8 mouse cellular contexts compared by ENCODE assay signal in the genomic region with DNA sequence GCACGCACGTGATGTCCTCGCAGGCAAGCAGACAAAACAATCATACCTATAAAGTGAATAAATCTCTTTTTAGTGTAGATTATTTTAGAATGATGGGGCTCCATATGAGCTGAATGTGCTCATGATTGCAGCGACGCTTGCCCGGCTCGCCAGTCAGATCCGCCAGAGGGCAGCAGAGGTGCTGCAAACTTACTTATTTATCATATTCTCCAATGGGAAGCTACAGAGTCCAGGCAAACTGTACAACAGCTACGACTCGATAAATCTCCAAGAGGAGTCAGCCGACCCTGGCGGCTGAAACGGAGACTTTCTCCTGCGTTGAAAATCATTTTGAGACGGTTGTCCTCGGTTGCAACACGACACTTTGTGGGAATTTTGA. TPM values are rescaled to one million over a fixed set of nuclear protein-coding genes. Genes with fewer than 3 reads are reported as not detected.
DNase-seq lines count a peak whose midpoint lies in the region; ATAC-seq and TF ChIP-seq lines count a peak whose summit lies in the region.

No protein-coding gene starts in this region.

- ATAC-seq in CD4-positive, CD25-positive, alpha-beta regulatory T cell, adult 4 months: peak; percentile 50
- ATAC-seq in heart, embryonic 15.5 days (replicated peaks; ENCODE audit: insufficient number of reproducible peaks, insufficient read depth, low FRiP score, low read depth): 0 out of 2 replicates have a peak, but pooled peaks have one; percentile 7
- peak; percentile 17 for ATAC-seq in liver, embryonic 14.5 days (ENCODE audit: insufficient read depth)
- ATAC-seq in neural tube, embryonic 11.5 days (ENCODE audit: insufficient read depth, low FRiP score, low TSS enrichment): peak; percentile 28; the same call in 1 of the 2 replicates
- ATAC-seq in stomach, postnatal 0 days (ENCODE audit: low FRiP score, low TSS enrichment): peak; percentile 33

- H3K36me3 ChIP-seq in forebrain, embryonic 10.5 days (replicated peaks): no peaks in the 10 kb centered on the region
- H3K36me3 ChIP-seq in heart, embryonic 15.5 days: no peaks in the 10 kb centered on the region
- H3K36me3 ChIP-seq in liver, embryonic 14.5 days (replicated peaks; ENCODE audit: control insufficient read depth, insufficient read depth, low read depth): no peaks in the 10 kb centered on the region
- no peaks in the 10 kb centered on the region for H3K36me3 ChIP-seq in neural tube, embryonic 11.5 days (ENCODE audit: control insufficient read depth, insufficient read depth, low read length)
- H3K36me3 ChIP-seq in stomach, postnatal 0 days (ENCODE audit: control insufficient read depth, insufficient read depth, low read length): no peaks in the 10 kb centered on the region

- H3K27me3 ChIP-seq in forebrain, embryonic 10.5 days (ENCODE audit: poor library complexity, severe bottlenecking): no peaks in the 10 kb centered on the region
- no peaks in the 10 kb centered on the region for H3K27me3 ChIP-seq in heart, embryonic 15.5 days
- H3K27me3 ChIP-seq in liver, embryonic 14.5 days (ENCODE audit: control insufficient read depth, insufficient read depth, low read length): no peaks in the 10 kb centered on the region
- no peaks in the 10 kb centered on the region for H3K27me3 ChIP-seq in neural tube, embryonic 11.5 days (ENCODE audit: control insufficient read depth, insufficient read depth, low read length)
- no peaks in the 10 kb centered on the region for H3K27me3 ChIP-seq in stomach, postnatal 0 days (ENCODE audit: control insufficient read depth, insufficient read depth, low read length)

- 2% methylated on average over 17 of the region's 17 CpGs for WGBS in forebrain, embryonic 10.5 days
- WGBS in heart, embryonic 15.5 days: under 1% methylated on average over 17 of the region's 17 CpGs
- 1% methylated on average over 17 of the region's 17 CpGs for WGBS in liver, embryonic 14.5 days (ENCODE audit: insufficient replicate concordance)
- WGBS in neural tube, embryonic 11.5 days: under 1% methylated on average over 17 of the region's 17 CpGs
- under 1% methylated on average over 17 of the region's 17 CpGs for WGBS in stomach, postnatal 0 days

- no peaks in the 10 kb centered on the region for H3K9me3 ChIP-seq in forebrain, embryonic 10.5 days
- no peaks in the 10 kb centered on the region for H3K9me3 ChIP-seq in heart, embryonic 15.5 days (replicated peaks)
- H3K9me3 ChIP-seq in liver, embryonic 14.5 days (ENCODE audit: control insufficient read depth, low read length): no peaks in the 10 kb centered on the region
- H3K9me3 ChIP-seq in neural tube, embryonic 11.5 days (ENCODE audit: control insufficient read depth, low read length): no peaks in the 10 kb centered on the region
- no peaks in the 10 kb centered on the region for H3K9me3 ChIP-seq in stomach, postnatal 0 days (ENCODE audit: control insufficient read depth, low read length)

- H3K27ac ChIP-seq in forebrain, embryonic 10.5 days: peak overlapping the region; percentile 94
- H3K27ac ChIP-seq in heart, embryonic 15.5 days: peak overlapping the region; percentile 83
- H3K27ac ChIP-seq in liver, embryonic 14.5 days: peak overlapping the region; percentile 65
- no peak overlapping the region for H3K27ac ChIP-seq in neural tube, embryonic 11.5 days (ENCODE audit: low read depth, low read length)
- H3K27ac ChIP-seq in stomach, postnatal 0 days (replicated peaks): no peak overlapping the region; the same call in none of the 2 replicates

- TF ChIP-seq CTCF in liver, embryonic 14.5 days (IDR thresholded peaks at IDR 0.05; ENCODE audit: low read depth): peak; percentile 96
- peak; percentile 91 for TF ChIP-seq CTCF in stomach, postnatal 0 days (IDR thresholded peaks at IDR 0.05; ENCODE audit: low read depth)

- H3K9ac ChIP-seq in heart, embryonic 15.5 days: peak overlapping the region; percentile 44
- H3K9ac ChIP-seq in liver, embryonic 14.5 days (replicated peaks): peak overlapping the region; percentile 56
- H3K9ac ChIP-seq in neural tube, embryonic 11.5 days (ENCODE audit: low read length): 0 out of 2 replicates have a peak overlapping the region, but pooled peaks have one; percentile 32
- peak overlapping the region; percentile 32; the same call in 1 of the 2 replicates for H3K9ac ChIP-seq in stomach, postnatal 0 days (ENCODE audit: low read length)

- H3K4me2 ChIP-seq in heart, embryonic 15.5 days: peak overlapping the region; percentile 81
- peak overlapping the region; percentile 74 for H3K4me2 ChIP-seq in liver, embryonic 14.5 days (ENCODE audit: low read depth)
- H3K4me2 ChIP-seq in neural tube, embryonic 11.5 days (ENCODE audit: low read depth): peak overlapping the region; percentile 51
- H3K4me2 ChIP-seq in stomach, postnatal 0 days (replicated peaks; ENCODE audit: low read depth): peak overlapping the region; percentile 61

- peak overlapping the region; percentile 85 for H3K4me3 ChIP-seq in forebrain, embryonic 10.5 days
- H3K4me3 ChIP-seq in heart, embryonic 15.5 days: peak overlapping the region; percentile 93
- peak overlapping the region; percentile 55 to 70 for H3K4me3 ChIP-seq in liver, embryonic 14.5 days (ENCODE audit: insufficient read depth in 1 of 2, low read depth in 2 of 2, low read length in 2 of 2)
- H3K4me3 ChIP-seq in neural tube, embryonic 11.5 days (ENCODE audit: low read depth, low read length): peak overlapping the region; percentile 76
- peak overlapping the region; percentile 78 for H3K4me3 ChIP-seq in stomach, postnatal 0 days (ENCODE audit: low read depth, low read length)

- TF ChIP-seq EP300 in liver, embryonic 14.5 days (IDR thresholded peaks at IDR 0.05; ENCODE audit: low read depth): no peak
- TF ChIP-seq EP300 in stomach, postnatal 0 days (optimal IDR thresholded peaks at IDR 0.05): no peak

- DNase-seq in c-Kit-negative CD71-positive TER-119-positive erythroid progenitor cells, embryonic 14.5 days (ENCODE audit: low read depth, low spot score): peak; percentile 76
- peak; percentile 83 for DNase-seq in forebrain, embryonic 10.5 days (ENCODE audit: extremely low spot score, low spot score)
- peak; percentile 85 to 92 for DNase-seq in kidney, postnatal 25 days
- peak; percentile 73 to 81 (median 76) for DNase-seq in liver, embryonic 14.5 days (ENCODE audit: low read depth in 3 of 3, low spot score in 3 of 3)
- DNase-seq in neural tube, embryonic 11.5 days (ENCODE audit: low spot score): peak; percentile 86
- peak; percentile 91 for DNase-seq in stomach, postnatal 0 days (ENCODE audit: low spot score)

- peaks cover 26% of the 10 kb centered on the region for H3K4me1 ChIP-seq in forebrain, embryonic 10.5 days
- H3K4me1 ChIP-seq in heart, embryonic 15.5 days (replicated peaks): peaks cover 19% of the 10 kb centered on the region
- peaks cover 8 to 20% of the 10 kb centered on the region in 2 experiments; a peak in 3 of 4 replicates for H3K4me1 ChIP-seq in liver, embryonic 14.5 days (replicated peaks; ENCODE audit: control insufficient read depth in 2 of 2, insufficient read depth in 2 of 2, low read length in 1 of 2)
- peaks cover 7% of the 10 kb centered on the region; the same call in 1 of the 2 replicates for H3K4me1 ChIP-seq in neural tube, embryonic 11.5 days (ENCODE audit: control insufficient read depth, insufficient read depth, low read length)
- H3K4me1 ChIP-seq in stomach, postnatal 0 days (replicated peaks; ENCODE audit: control insufficient read depth, insufficient read depth): no peaks in the 10 kb centered on the region

RNA-seq across cellular contexts. Expression of gene Cenpc1, which starts 1.2 kb away (rescaled TPM):
- polyA plus RNA-seq in CD4-positive, CD25-positive, alpha-beta regulatory T cell, adult 4 months (2017; shearing (Covaris generic)): 10 to 100 TPM; 23.1 to 32.2 TPM
- 36.9 and 38.9 TPM in 2 replicates for polyA plus RNA-seq in forebrain, embryonic 10.5 days (2016; fragmentation: Nextera tagmentation; extraction: Ambion mirVana)
- 22.0 and 23.1 TPM in 2 replicates for polyA plus RNA-seq in heart, embryonic 15.5 days (2015; fragmentation: Nextera tagmentation; extraction: Ambion mirVana)
- 3.3 and 6.6 TPM in 2 replicates for polyA plus RNA-seq in liver, embryonic 14.5 days (2012; rRNA removed)
- polyA plus RNA-seq in liver, embryonic 14.5 days (2014; fragmentation: Nextera tagmentation; extraction: Ambion mirVana): 12.9 and 13.5 TPM in 2 replicates
- 44.0 and 46.0 TPM in 2 replicates for polyA plus RNA-seq in neural tube, embryonic 11.5 days (2014; fragmentation: Nextera tagmentation; extraction: Ambion mirVana)
- polyA plus RNA-seq in stomach, postnatal 0 days (2015; fragmentation: Nextera tagmentation; extraction: Ambion mirVana): 10.5 and 11.6 TPM in 2 replicates

RNA-seq across cellular contexts. Expression of gene Stap1, which starts 5.0 kb away (rescaled TPM):
- polyA plus RNA-seq in CD4-positive, CD25-positive, alpha-beta regulatory T cell, adult 4 months (2017; shearing (Covaris generic)): 100 to 1,000 TPM in 1 of 2 experiments, 10 to 100 TPM in 1; 75.6 to 103 TPM
- polyA plus RNA-seq in forebrain, embryonic 10.5 days (2016; fragmentation: Nextera tagmentation; extraction: Ambion mirVana): 0.06 and 0.09 TPM in 2 replicates
- 0.34 and 2.5 TPM in 2 replicates for polyA plus RNA-seq in heart, embryonic 15.5 days (2015; fragmentation: Nextera tagmentation; extraction: Ambion mirVana)
- polyA plus RNA-seq in liver, embryonic 14.5 days (2012; rRNA removed): 0.43 and 1.4 TPM in 2 replicates
- 2.0 TPM in 2 replicates for polyA plus RNA-seq in liver, embryonic 14.5 days (2014; fragmentation: Nextera tagmentation; extraction: Ambion mirVana)
- 0.15 and 0.46 TPM in 2 replicates for polyA plus RNA-seq in neural tube, embryonic 11.5 days (2014; fragmentation: Nextera tagmentation; extraction: Ambion mirVana)
- polyA plus RNA-seq in stomach, postnatal 0 days (2015; fragmentation: Nextera tagmentation; extraction: Ambion mirVana): 0.22 and 0.28 TPM in 2 replicates

Comparison
In these comparisons a context has a peak if more than half of its experiments do, and no peak if none do; other contexts are left out.
1. H3K27ac ChIP-seq: peak in forebrain, embryonic 10.5 days (single experiment), heart, embryonic 15.5 days (single experiment) and liver, embryonic 14.5 days (single experiment); none in neural tube, embryonic 11.5 days (single experiment) and stomach, postnatal 0 days (single experiment).
2. RNA of gene Stap1, which starts 5.0 kb away (polyA plus RNA-seq): 75.6 to 103 TPM in CD4-positive, CD25-positive, alpha-beta regulatory T cell, adult 4 months; 0.43 to 2.0 TPM in liver, embryonic 14.5 days, 0.34 to 2.5 TPM in heart, embryonic 15.5 days, 0.22 to 0.28 TPM in stomach, postnatal 0 days, 0.15 to 0.46 TPM in neural tube, embryonic 11.5 days and 0.06 to 0.09 TPM in forebrain, embryonic 10.5 days; every median in the first group is over 10 times any median in the second.
3. Peak in every context shown above with its lines, with median percentiles within 50 percentile points of each other: ATAC-seq, DNase-seq, H3K4me3 ChIP-seq, H3K4me2 ChIP-seq and H3K9ac ChIP-seq.